Mouse (Mus musculus) left cerebral cortex, postnatal 4 days (tissue): ENCODE measurements around the gene Apaf1. TPM values are rescaled to one million over a fixed set of nuclear protein-coding genes. Genes with fewer than 3 reads are reported as not detected.
A peak's percentile ranks its signal among the peaks of the same experiment; 100 is the strongest.

ENCODE experiments used
- DNase-seq: peaks from one replicate; pipeline ENCODE4 v3.0.0-alpha.2; 2022
- intact Hi-C: fragments of 180-260 bp; cut with DNase I; formaldehyde crosslinking; loops from one replicate; pipeline ENCODE4 v1.15.1; 2025
- total RNA-seq, 2 experiments: library from RNA; stranded (reverse); gene quantifications; 2 replicates each; pipeline ENCODE4 v1.2.3; 2021

The Apaf1 gene
- total RNA-seq, 2 experiments from 2014 or later = 28.8 to 29.4 TPM

GRCm38 (mm10) chr10:91083393-91083927 lies 890 bp upstream of the Apaf1 start:
- intact Hi-C loops = no loop called here
- no peak for DNase-seq

GRCm38 (mm10) chr10:91081959-91082507 lies 537 bp downstream of the Apaf1 start:
- DNase-seq = no peak
- intact Hi-C loops = no loop called here

- DNase-seq = no peak
- intact Hi-C loops = no loop called here
These were observed 2.0 kb downstream of the Apaf1 start for GRCm38 (mm10) chr10:91080540-91080939.

GRCm38 (mm10) chr10:91076667-91077066 lies 5.9 kb downstream of the Apaf1 start:
- intact Hi-C loops = loop anchor here (10.0 kb wide), 1 partner anchor 168 kb away; no protein-coding TSS in a partner anchor
- DNase-seq = no peak

- no peak for DNase-seq
- intact Hi-C loops = loop anchor here (10.0 kb wide), 1 partner anchor 171 kb away; no protein-coding TSS in a partner anchor
These were observed 9.2 kb downstream of the Apaf1 start for GRCm38 (mm10) chr10:91073345-91073744.

- intact Hi-C loops = loop anchor here (10.0 kb wide), 1 partner anchor 173 kb away; no protein-coding TSS in a partner anchor
- no peak for DNase-seq
These were observed 10.8 kb downstream of the Apaf1 start for GRCm38 (mm10) chr10:91071768-91072167.

GRCm38 (mm10) chr10:91062355-91062754 lies 20.2 kb downstream of the Apaf1 start:
- no peak for DNase-seq
- intact Hi-C loops = loop anchor here (5.0 kb wide), 1 partner anchor 75 kb away; no protein-coding TSS in a partner anchor

GRCm38 (mm10) chr10:91060742-91061141 lies 21.8 kb downstream of the Apaf1 start:
- intact Hi-C loops = loop anchor here (5.0 kb wide), 1 partner anchor 77 kb away; no protein-coding TSS in a partner anchor
- no peak for DNase-seq

GRCm38 (mm10) chr10:91052734-91053133 lies 29.8 kb downstream of the Apaf1 start:
- DNase-seq = no peak
- intact Hi-C loops = no loop called here

GRCm38 (mm10) chr10:91051156-91051555 lies 31.4 kb downstream of the Apaf1 start:
- DNase-seq = no peak

GRCm38 (mm10) chr10:91049696-91050095 lies 32.9 kb downstream of the Apaf1 start:
- DNase-seq = peak; percentile 8
- intact Hi-C loops = no loop called here

More at GRCm38 (mm10) chr10:91051156-91051555, 31.4 kb downstream of the Apaf1 start:
- intact Hi-C loops = no loop called here

- intact Hi-C loops = loop anchor here (2.0 to 10.0 kb wide), 2 partner anchors 199 to 305 kb away; no protein-coding TSS in a partner anchor
- DNase-seq = peak; percentile 74
These were observed 48.6 kb downstream of the Apaf1 start for GRCm38 (mm10) chr10:91033942-91034341.

- intact Hi-C loops = loop anchor here (10.0 kb wide), 1 partner anchor 198 kb away; no protein-coding TSS in a partner anchor
- peak; percentile 85 for DNase-seq
These were observed 50.2 kb downstream of the Apaf1 start for GRCm38 (mm10) chr10:91032399-91032798.

GRCm38 (mm10) chr10:91031176-91031575 lies 51.4 kb downstream of the Apaf1 start:
- intact Hi-C loops = loop anchor here (10.0 kb wide), 1 partner anchor 196 kb away; no protein-coding TSS in a partner anchor
- DNase-seq = no peak

GRCm38 (mm10) chr10:91029002-91029539 lies 53.5 kb downstream of the Apaf1 start:
- no peak for DNase-seq
- intact Hi-C loops = no loop called here

- DNase-seq = no peak
- intact Hi-C loops = no loop called here
These were observed 54.6 kb downstream of the Apaf1 start for GRCm38 (mm10) chr10:91027964-91028363.

GRCm38 (mm10) chr10:91027468-91027867 lies 55.1 kb downstream of the Apaf1 start:
- intact Hi-C loops = no loop called here
- no peak for DNase-seq

- DNase-seq = no peak
- intact Hi-C loops = no loop called here
These were observed 76.6 kb downstream of the Apaf1 start for GRCm38 (mm10) chr10:91005858-91006538.

- DNase-seq = peak; percentile 26
- intact Hi-C loops = no loop called here
These were observed 81.1 kb downstream of the Apaf1 start for GRCm38 (mm10) chr10:91001421-91001820.

GRCm38 (mm10) chr10:90999899-91000298 lies 82.7 kb downstream of the Apaf1 start:
- intact Hi-C loops = no loop called here
- DNase-seq = no peak

GRCm38 (mm10) chr10:90993869-90994268 lies 88.7 kb downstream of the Apaf1 start:
- intact Hi-C loops = no loop called here
- no peak for DNase-seq
